Mouse (Mus musculus) Patski (cell line): Measurements from ENCODE around the gene Wdr12. TPM values are rescaled to one million over a fixed set of nuclear protein-coding genes. Genes with fewer than 3 reads are reported as not detected.

ENCODE experiments used
- ATAC-seq: fragments of 100-300 bp; one replicate; pipeline ENCODE4 v1.8.0; 2021
- CTCF ChIA-PET: fragments of 350-600 bp; sonication (Branson Sonifier 250); formaldehyde crosslinking; loops from one replicate; lab custom pipeline; 2022; ENCODE audit warnings: inconsistent platforms; lab: Charles Lee
- POLR2A ChIA-PET: fragments of 350-600 bp; sonication (Branson Sonifier 250); formaldehyde crosslinking; loops from one replicate; lab custom pipeline; 2022; ENCODE audit warnings: antibody characterized with exemption, inconsistent platforms; lab: Charles Lee
- DNase-seq: peaks from one replicate; pipeline ENCODE4 v3.0.0-alpha.2; 2011; ENCODE audit warnings: low read depth, low spot score
- H3K27me3 ChIP-seq: fragments of 371-371 bp; one replicate; pipeline ENCODE4 v1.5.1; 2021
- CTCF ChIP-seq: fragments of 100-300 bp; IDR thresholded peaks from one replicate; pipeline ENCODE4 v1.5.1; 2021
- in situ Hi-C: fragments of 300-500 bp; cut with MboI; formaldehyde crosslinking; loops from 3 replicates; pipeline ENCODE4 v1.11.1; 2018; ENCODE audit warnings: low pct_unique_long_range_greater_than_20kb, mixed read lengths
- polyA plus RNA-seq: library from polyadenylated mRNA; unstranded; gene quantifications from one replicate; pipeline ENCODE4 v1.2.3, GENCODE M21; 2021

Wdr12 gene
- 32.2 TPM for polyA plus RNA-seq

GRCm38 (mm10) chr1:60098024-60098781 is at the start of gene Wdr12, which contains the start of gene Carf:
Gene Wdr12, minus strand, starts transcription at chr1:60098645.
Gene Carf, plus strand, starts transcription at chr1:60098247.
- H3K27me3 ChIP-seq, result no peaks in the 10 kb centered on the region
- POLR2A ChIA-PET, result no interaction called here
- no peak for TF ChIP-seq CTCF
- DNase-seq, result peak; percentile 91
- peak; percentile 84 for ATAC-seq
- in situ Hi-C loops, result loop anchor here (10.0 kb wide), 1 partner anchor 213 kb away; no protein-coding TSS in a partner anchor
- CTCF ChIA-PET, result no interaction called here

- TF ChIP-seq CTCF, result no peak
- ChIA-PET CTCF (no interaction called here), POLR2A (no interaction called here)
- in situ Hi-C loops, result no loop called here
- ATAC-seq (peak; percentile 57), DNase-seq (peak; percentile 56)
- H3K27me3 ChIP-seq, result no peaks in the 10 kb centered on the region
Observed at GRCm38 (mm10) chr1:60137346-60137745, 38.9 kb upstream of the Wdr12 start.

- POLR2A ChIA-PET, result no interaction called here
Observed at GRCm38 (mm10) chr1:60117721-60118455, 19.4 kb upstream of the Wdr12 start.

GRCm38 (mm10) chr1:60104582-60104981 is 6.1 kb upstream of the Wdr12 start:
- in situ Hi-C loops, result no loop called here
- ATAC-seq (no peak), DNase-seq (no peak)
- ChIA-PET POLR2A (no interaction called here), CTCF (interaction anchor here (0.6 kb wide), 1 partner anchor 48 kb away, joined by 3 read pairs; no protein-coding TSS in a partner anchor)
- peak; percentile 44 for TF ChIP-seq CTCF
- no peaks in the 10 kb centered on the region for H3K27me3 ChIP-seq

More at GRCm38 (mm10) chr1:60117721-60118455, 19.4 kb upstream of the Wdr12 start:
- H3K27me3 ChIP-seq, result no peaks in the 10 kb centered on the region
- CTCF ChIA-PET, result no interaction called here
- ATAC-seq (no peak), DNase-seq (no peak)
- in situ Hi-C loops, result no loop called here
- TF ChIP-seq CTCF, result no peak

GRCm38 (mm10) chr1:60098839-60099238 is 394 bp upstream of the Wdr12 start:
- in situ Hi-C loops, result loop anchor here (10.0 kb wide), 1 partner anchor 214 kb away; no protein-coding TSS in a partner anchor
- H3K27me3 ChIP-seq, result no peaks in the 10 kb centered on the region
- ChIA-PET POLR2A (no interaction called here), CTCF (no interaction called here)
- no peak for ATAC-seq
- no peak for TF ChIP-seq CTCF
- no peak for DNase-seq

GRCm38 (mm10) chr1:60097277-60098023 is 995 bp downstream of the Wdr12 start:
- ATAC-seq (peak; percentile 75), DNase-seq (peak; percentile 87)
- ChIA-PET POLR2A (interaction anchor here (1.2 kb wide), 1 partner anchor 53 kb away, joined by 3 read pairs; no protein-coding TSS in a partner anchor), CTCF (interaction anchor here (1.4 kb wide), 1 partner anchor 11 kb away, joined by 4 read pairs; no protein-coding TSS in a partner anchor)
- in situ Hi-C loops, result loop anchor here (10.0 kb wide), 1 partner anchor 213 kb away; no protein-coding TSS in a partner anchor
- TF ChIP-seq CTCF, result no peak
- H3K27me3 ChIP-seq, result no peaks in the 10 kb centered on the region

- in situ Hi-C loops, result loop anchor here (10.0 kb wide), 1 partner anchor 212 kb away; no protein-coding TSS in a partner anchor
Observed at GRCm38 (mm10) chr1:60096572-60097276, 1.7 kb downstream of the Wdr12 start.

GRCm38 (mm10) chr1:60076411-60076810 is 22.0 kb downstream of the Wdr12 start:
- ATAC-seq (no peak), DNase-seq (no peak)
- ChIA-PET POLR2A (no interaction called here), CTCF (no interaction called here)
- TF ChIP-seq CTCF, result no peak
- no peaks in the 10 kb centered on the region for H3K27me3 ChIP-seq
- in situ Hi-C loops, result no loop called here

More at GRCm38 (mm10) chr1:60096572-60097276, 1.7 kb downstream of the Wdr12 start:
- ATAC-seq, result no peak
- H3K27me3 ChIP-seq, result no peaks in the 10 kb centered on the region
- ChIA-PET CTCF (interaction anchor here (1.4 kb wide), 1 partner anchor 10 kb away, joined by 4 read pairs; no protein-coding TSS in a partner anchor), POLR2A (interaction anchor here (1.2 kb wide), 1 partner anchor 53 kb away, joined by 3 read pairs; no protein-coding TSS in a partner anchor)
- no peak for DNase-seq
- TF ChIP-seq CTCF, result no peak

GRCm38 (mm10) chr1:60075590-60075989 is 22.9 kb downstream of the Wdr12 start:
- in situ Hi-C loops, result no loop called here
- DNase-seq (no peak), ATAC-seq (no peak)
- no peaks in the 10 kb centered on the region for H3K27me3 ChIP-seq
- no peak for TF ChIP-seq CTCF
- POLR2A ChIA-PET, result no interaction called here
- CTCF ChIA-PET, result no interaction called here
